Mouse (Mus musculus): Measurements from ENCODE around the gene Fuz.

- TF ChIP-seq CTCF (IDR thresholded peaks at IDR 0.05; ENCODE audit: control insufficient read depth, insufficient read depth, insufficient read length) (no peak), USF1 (IDR thresholded peaks at IDR 0.05; ENCODE audit: low read depth) (no peak)
Observed at GRCm38 (mm10) chr7:44901230-44901722, 5.4 kb downstream of the Fuz start.

All from C2C12 (cell line).